Mouse (Mus musculus): ENCODE data around the gene Gm49387.

- TF ChIP-seq CTCF (IDR thresholded peaks at IDR 0.05; ENCODE audit: borderline replicate concordance, insufficient read depth, low read length): no peak
- no peak for TF ChIP-seq POLR2A (IDR thresholded peaks at IDR 0.05; ENCODE audit: low read depth, low read length)
Observed at GRCm38 (mm10) chr14:31605514-31605913, 35.2 kb downstream of the Gm49387 start.
